Mouse (Mus musculus): ENCODE data around the gene Ltbp4.

The Ltbp4 gene

DNA sequence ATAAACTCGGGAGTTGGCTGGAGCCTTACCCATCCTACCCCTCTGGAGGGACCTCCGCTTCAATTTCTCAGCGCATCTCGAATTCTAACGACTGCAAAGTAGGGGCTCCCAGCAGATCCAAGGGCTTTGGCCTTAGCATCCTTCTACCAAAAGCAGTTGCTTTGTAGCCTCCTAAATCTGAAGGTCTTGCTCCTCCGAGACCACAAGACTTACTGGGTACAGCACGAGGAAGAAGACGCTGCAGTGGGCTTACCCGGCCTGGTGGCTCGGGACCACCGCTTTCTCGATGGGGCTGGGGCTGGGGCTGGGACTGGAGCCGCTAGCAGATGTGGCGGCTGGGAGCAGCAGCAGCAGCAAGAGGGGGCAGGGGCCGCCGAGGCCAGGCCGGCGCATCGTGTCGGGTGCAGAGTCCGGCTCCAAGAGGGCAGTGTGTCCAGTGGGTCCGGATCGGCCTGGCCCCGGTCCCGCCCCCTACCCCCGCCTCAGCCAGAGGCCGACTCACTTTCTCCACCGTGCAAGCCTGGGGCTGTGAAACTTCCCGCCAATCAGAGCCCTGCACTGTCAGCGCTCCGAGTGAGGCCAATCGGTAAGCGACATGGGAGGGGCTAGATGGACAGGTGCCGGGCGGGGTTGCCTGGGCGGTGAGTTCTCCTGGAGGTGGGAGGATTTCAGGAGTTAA, at the start of gene Ltbp4:
Gene Ltbp4 (minus strand): TSS at position 518 of the 679 bp plus-strand sequence.
- no peak for DNase-seq

DNA sequence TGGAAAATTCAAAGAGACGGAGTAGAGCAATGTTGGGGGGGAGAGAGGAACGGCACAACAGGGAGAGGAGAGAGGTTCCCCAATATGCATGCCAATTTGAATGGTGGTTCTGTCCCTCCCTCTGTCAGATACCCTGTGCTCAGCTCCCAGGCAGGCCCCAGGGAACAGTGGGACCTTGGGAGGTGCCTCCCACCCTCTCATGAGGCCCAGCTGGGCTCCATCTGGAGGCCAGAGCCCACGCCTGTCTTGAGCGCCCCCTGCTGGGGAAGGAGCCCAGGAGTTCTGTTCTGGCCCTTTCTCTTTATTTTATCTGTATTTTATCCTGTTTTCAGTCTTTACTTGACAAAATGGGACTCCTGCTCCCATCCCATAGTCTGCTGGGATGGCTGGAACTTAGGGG, 47.2 kb upstream of the Ltbp4 start:
- DNase-seq = peak; percentile 50

DNA sequence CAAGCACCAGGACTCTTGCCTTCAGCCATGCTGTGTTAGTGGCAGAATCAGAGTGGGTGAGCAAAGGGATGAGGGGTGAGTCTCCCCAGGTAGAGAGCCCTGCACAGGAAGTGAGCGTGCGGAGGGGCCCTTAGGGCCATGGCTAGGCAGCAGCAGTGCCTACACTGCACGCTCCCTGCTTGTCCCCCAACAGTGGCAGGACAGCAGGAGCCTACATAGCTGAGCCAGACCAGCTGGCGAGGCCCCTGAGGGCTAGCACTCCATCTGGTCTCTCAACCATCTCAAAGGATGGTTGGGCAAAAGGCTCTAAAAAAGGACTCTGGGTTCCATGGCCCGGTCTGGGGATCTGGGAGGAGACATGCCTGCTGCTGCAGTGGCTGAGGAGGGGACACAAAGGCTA, 46.6 kb upstream of the Ltbp4 start:
- peak; percentile 84 for DNase-seq

DNA sequence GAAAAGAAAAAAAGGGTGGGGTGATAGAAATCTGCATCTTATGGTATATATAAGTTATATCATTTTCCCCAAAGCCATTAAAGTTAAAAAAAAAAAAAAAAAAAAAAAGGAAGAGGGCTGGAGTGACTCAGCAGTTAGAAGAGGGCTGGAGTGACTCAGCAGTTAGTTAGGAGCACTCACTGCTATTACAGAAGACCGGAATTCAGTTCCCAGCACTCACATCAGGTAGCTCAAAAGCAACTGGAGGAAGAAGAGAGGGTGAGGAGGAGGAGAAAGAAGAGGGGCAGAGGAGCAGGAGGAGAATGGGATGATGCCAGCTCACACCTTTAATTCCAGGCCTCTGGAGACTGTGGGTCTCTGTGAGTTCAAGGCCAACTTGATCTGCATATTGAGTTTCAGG, 45.7 kb upstream of the Ltbp4 start:
- no peak for DNase-seq

DNA sequence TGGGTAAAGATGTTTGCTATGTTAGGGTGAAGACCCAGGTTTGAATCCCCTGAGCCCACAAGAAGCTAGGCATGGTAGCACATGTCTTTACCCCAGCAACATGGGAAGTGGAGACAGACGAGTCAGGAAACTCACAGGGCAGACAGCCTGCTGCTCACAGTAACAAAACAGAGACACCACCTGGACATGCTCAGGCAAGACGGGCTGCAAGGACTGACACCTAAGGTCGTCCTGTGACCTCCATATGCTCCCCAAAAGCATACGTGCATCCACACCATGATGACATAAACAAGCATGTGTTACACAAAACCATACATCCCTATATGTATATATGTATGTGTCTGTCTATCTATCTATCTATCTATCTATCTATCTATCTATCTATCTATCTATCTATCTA, 44.1 kb upstream of the Ltbp4 start:
- DNase-seq = no peak

DNA sequence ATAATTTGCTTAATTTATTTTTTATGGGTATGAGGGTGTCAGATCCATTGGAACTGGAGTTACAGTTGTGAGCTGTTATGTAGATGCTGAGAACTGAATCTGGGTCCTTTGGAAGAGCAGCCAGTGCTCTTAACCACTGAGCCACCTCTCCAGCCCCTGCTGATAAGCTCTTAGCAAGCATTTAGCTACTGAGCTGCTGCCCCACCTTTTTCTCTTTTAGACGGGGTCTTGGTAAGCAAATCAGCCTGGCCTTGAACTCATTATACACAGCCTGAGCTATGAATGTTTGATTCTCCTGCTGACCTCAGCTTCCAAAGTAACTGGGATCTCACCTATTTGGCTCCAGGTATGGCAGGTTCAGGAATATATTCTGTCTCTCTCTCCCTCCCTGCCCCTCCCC, 43.5 kb upstream of the Ltbp4 start:
- DNase-seq = no peak

DNA sequence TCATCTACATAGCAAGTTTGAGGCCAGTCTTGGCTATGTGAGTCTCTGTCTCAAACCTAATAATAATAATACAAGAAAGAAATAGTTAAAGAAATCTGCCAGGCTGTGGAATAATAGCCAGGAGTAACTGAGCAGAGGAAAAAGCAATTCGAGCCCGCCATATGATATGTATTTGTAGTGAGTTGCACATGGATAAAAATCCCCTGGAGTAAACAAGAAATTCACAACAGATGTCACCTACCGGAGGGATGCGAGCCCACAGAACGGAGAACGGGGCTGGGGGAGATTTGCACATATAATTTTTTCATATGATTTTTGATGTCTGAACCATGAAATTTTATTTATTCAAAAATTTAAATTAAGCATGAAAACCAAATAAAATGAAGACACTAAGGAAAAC, 42.3 kb upstream of the Ltbp4 start:
- DNase-seq = no peak

DNA sequence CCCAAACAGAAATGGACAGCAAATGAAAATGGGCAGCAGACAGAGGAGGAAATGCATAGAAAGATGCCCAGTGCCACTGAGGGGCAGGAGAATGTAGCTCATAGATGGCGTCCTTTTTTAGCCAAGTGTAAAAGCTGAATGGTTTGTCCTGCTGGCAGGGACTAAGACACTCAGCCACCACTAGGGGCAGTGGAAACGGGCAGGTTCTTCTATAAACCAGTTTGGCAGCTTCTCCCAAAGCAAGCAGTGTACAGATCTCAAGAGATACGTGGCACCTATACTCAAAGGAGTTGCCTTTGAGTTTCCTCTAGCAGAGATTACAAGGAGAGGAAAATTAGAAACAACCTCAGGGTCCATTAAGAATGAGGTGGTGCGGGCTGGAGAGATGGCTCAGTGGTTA, 40.9 kb upstream of the Ltbp4 start:
- DNase-seq = peak; percentile 64

DNA sequence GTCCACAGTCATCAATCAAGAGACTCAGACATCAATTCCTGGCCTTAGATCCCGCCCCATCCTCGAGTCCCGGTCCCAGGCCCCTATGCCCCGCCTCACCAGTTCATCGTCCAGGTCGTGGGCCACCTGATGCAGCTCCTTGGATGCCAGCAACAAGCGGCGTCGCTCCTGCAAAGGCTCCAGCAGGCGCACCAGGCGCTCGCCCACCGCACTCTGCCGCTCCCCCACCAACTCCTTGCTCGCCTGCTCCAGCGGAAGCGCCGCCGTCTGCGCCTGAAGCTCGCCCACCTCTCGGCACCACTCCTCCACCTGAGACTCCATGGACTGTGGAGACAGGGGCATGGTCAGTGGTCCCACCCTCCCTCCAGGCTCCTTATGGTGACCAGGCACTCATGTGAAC, 37.8 kb upstream of the Ltbp4 start:
- no peak for DNase-seq

DNA sequence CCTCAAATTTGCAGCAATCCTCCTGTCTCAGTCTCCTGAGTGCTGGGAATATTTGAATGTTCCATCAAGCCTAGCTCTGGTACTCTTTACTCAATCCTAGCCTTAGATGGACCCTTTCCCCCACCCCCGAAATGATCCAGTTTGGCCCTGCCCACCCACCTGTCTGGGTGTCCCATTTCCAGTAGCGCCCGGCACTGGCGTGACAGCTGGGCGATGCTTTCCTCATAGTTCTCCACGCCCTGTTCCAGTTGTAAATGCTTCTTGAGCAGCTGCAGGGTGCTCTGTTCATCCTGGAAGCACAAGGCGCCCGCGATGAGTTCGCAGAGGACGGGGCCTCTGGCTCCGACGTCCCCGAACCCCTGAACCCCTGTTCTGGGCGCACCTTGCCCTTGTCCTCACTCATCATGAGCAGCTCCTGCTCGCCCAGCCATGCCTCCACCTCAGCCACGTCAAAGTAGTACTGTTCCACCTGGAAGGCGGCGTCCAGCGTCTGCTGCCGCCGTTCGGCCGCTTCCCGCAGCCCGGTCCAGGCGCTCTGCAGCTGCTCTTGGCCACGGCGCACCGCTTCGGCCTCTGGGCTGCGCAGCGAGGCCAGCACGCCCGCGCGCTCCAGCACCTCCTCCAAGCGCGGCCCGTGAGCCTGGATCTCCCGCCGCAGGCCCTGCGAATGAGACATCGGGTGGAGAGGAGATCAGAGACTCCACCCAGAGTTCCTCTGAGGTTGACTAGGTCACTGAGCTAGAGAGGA, 34.4 kb upstream of the Ltbp4 start:
- DNase-seq = peak; percentile 10

DNA sequence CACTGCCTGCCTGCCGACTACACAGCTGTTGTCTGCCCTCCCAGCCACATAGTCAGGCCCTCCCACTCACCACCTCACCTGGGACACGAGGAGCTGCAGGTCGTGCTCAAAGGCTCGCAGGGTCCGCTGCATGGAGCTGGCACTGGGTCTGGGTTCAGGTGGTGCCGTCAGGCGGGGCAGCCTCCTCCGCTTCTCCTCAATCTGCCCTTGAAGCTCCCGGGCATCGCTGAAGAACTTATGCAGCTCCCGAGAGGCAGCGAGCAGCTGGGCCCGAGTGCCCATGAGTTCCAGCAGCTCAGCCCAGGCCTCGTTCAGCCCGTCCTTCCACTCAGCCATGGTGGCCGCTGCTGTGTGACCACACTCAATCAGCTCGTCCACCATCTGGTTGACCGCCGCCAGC, 31.6 kb upstream of the Ltbp4 start:
- peak; percentile 22 for DNase-seq

DNA sequence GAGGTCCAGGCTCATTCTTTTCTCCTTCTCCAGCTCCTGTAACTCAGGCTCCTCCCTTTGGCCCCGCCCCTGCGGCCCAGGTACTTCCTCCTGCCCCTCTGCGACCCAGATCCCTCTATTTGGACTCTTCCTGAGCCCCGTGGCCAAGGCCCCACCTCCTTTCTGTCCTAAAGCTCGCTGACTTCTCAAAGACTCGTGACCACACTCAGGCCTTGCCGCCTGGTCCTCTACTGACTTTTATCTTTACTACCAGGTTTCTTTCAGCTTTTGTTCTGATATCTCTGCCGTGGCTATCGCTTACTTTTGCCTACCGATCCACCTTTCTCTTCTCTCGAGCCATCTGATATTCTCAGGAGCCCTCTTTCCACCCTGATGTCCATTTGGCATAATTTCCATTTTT, 30.5 kb upstream of the Ltbp4 start:
- no peak for DNase-seq

DNA sequence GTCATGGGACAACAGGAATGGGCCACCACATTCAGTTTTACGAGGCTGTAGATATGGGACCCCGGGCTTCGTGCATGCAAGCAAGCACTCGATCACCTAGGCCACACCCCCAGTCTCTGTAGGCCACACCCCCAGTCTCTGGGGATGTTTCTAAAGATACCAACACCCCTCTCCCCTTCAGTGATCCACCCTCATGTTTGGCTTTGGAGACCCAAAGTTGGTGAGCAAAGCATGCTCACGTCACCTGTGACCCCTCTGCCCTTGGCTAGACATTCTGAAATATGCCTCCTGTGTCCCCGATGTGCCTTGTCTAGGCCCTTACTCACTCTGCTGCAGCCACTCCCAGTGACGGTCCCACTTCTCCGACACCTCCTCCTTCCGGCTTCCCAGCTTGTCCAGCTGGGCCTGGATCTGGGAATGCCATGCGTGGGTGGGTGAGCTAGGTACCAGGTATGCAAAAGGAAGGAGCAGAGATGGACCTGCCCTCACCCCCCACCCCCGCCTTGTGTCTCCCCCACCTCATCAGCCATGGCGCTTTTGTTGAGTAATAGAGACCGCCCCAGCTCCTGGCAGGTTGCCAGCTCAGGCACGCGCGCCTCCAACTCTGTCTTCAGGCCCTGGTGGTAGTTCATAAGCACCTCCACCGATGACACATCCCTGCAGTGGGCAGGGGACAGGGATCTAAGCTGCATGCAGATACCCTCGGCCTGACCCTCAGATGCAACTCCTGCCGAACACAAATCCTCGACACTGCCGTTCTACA, 28.8 kb upstream of the Ltbp4 start:
- DNase-seq = peak; percentile 46

DNA sequence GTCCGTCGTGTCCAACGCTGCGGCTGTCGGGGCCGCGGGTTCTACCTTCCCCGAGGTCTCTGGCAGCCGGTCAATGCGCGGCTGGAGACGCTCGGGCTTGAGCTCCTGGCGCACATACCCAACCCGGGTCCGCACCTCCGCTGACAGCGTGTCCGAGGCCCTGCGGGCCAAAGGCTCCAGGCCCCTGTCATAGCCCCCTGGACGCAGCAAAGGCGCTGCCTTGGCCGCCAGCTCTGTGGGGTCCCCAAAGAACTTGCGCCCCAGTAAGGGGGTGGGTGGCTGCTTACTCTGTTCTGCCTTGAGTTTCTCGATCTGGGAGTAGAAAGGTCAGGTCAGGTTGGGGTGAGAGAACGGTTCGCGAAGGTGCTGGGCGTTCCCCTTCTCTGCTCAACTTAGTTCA, 26.9 kb upstream of the Ltbp4 start:
- DNase-seq = no peak

DNA sequence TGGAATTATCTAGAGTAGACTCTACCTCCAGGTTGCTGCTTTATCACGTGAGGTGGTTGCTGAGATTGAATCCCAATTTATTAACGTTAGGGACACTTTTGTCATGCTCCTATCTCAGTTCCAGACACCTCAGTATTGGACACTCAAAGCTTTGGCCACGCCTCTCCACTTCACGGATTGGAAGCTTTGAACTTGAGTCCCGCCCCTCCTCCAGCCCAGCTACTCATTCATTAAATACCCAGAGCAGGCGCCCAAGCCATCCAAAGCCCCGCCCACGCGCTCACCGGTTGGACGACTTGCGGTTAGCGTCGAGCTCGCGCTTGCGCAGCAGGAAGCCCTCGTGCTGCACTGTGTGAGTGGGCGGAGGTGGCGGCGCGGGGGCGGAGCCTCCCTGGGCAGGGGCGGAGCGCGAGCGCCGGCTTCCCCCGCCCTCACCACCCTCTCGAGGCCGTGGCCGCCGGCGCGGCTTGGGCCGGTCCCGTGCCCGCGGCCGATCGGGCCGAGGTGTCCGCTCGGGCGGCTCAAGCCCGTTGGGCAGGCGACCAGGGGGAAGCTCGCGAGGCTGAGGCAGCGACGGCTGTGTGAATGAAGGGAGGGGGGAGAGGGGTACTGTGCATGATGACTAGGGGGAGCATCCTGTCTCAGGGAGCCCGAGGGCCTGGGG, 23.9 kb upstream of the Ltbp4 start:
- DNase-seq = peak; percentile 99

DNA sequence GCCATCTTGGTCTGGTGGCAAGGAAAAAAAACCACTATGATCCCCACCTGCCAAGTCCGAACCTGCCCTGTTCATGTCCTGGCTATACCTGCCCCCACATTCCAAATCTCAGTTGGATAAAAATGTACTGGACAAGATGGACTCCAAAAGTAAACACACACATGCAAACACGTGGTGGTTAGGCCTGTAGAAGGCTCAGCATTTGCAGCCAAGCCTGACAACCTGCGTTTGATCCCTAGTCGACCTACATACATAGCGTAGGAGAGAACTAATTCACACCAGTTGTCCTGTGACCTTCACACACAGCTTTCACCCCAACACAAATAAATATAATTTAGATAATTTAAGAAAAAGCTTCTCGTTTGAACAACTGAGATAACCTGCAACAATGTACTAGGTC, 23.3 kb upstream of the Ltbp4 start:
- DNase-seq = no peak

DNA sequence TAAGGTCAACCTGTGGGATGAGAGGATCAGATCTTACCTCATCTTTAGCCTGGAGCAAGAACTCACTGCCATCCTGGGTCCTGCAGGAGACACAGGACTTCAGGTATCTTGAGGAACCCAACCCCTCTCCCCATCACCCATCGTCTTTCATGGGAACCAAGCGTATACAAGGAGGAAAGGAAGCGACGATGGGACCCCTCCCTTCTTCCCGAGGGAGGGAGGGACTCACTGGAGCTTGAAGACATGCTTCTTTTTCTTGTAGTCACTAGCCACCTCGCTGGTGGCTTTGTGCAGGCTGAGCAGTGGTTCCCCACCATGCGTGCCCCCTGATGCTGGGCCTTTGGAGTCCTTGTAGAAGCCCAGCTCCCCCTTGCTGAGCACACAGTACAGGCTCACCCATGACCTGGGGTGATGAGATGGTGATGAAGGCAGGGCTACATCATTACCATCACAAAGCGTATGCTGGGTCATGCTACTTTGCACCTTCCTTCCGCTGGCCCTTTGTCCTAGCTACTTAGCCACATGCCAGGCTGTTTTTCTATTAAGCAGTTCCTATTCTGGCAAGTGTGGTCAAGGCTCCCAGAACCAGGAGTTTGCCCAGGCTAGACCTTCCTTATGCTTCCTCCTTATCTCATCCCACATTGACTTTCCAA, 22.3 kb upstream of the Ltbp4 start:
- DNase-seq = peak; percentile 38

DNA sequence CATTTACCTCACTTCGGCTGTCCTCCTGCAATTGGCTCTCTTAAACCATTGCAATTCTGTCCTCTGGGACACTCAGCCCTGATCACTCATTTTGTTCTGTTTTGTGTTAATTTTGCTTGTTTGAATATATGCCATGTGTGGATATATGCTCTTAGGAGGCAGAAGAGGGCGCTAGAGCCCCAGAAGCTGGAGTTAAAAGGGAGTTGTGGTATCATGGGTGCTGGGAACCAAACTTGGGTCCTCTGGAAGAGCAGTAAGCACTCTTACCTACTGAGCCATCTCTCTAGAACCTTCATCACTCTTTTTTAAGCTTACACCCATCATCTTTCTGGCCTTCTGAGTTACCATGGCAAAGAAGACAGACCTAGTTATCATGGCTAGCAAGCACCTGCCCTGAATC, 21.7 kb upstream of the Ltbp4 start:
- peak; percentile 12 for DNase-seq

DNA sequence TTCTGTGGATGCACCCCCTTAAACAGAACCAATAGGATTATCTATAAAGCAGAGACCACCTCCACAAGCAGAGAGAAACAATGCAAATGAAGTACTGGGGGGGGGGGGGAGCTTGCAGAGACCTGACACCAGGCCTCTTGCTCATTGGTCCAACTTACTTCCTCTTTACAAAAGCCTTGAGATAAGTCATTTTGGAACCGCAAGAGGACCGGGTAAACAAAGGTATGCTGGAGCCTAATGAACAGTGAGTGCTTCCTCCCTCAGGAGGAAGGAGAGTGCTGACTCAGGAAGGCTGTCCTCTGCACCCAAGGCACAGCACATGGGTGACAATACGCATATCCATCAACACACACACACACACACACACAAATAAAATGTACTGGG, 20.1 kb upstream of the Ltbp4 start:
- no peak for DNase-seq

DNA sequence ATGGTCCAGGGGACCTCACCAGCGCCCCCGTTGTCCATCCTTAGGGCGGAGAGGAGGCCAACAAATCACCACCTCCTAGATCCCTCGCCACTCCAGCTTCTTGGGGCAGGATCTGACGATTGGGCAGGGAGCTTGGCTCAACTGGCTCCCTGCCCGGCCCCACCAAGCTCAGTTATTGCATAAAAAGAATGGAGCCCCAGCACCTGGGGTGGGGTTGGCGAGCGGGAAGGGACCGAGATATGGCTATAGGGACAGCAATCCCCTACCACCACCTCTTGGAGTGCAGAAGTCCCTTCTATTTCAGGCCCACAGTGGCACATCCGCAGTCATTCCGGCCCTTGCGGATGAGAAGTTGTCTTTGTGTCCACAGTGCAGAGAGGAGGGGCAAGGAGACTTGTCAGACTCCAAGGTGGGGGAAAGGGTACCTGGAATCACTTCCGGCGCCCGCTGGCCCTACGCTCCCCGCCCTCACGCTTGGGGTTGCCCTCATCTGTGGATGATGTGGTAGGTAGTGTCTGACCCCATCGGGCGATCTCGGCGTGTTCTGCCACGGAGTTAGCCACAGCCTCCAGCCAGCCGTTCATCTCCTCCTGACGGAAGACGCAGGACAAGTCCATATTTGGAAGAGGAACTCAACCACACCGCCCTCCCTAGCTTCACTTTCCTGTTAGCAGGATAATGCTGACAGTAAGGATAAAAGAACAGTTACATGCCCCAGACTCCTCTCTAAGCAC, 19.5 kb upstream of the Ltbp4 start, which contains the start of gene Gm20479:
Gene Gm20479 (minus strand): TSS at position 559 of the 734 bp plus-strand sequence.
- DNase-seq = peak; percentile 67

DNA sequence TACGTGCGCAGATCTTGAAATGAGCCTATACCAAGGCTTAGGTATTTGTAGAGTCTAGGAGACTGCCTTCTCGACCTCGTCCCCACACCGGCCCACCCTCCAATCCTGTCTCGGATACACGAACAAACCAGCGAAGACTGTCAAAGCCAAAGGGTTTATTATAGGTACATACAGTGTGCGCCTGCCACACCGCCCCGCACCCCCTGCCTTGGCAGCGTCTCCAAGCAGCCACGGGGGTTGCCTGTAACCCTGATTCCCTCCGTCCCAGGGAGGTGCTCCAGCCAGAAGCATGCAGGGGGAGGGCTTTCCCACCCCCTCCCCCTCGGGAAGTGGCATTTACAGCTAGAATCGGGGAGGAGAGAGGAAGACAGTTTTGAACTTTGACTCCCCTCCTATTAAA, 18.8 kb upstream of the Ltbp4 start:
- DNase-seq = peak; percentile 76

DNA sequence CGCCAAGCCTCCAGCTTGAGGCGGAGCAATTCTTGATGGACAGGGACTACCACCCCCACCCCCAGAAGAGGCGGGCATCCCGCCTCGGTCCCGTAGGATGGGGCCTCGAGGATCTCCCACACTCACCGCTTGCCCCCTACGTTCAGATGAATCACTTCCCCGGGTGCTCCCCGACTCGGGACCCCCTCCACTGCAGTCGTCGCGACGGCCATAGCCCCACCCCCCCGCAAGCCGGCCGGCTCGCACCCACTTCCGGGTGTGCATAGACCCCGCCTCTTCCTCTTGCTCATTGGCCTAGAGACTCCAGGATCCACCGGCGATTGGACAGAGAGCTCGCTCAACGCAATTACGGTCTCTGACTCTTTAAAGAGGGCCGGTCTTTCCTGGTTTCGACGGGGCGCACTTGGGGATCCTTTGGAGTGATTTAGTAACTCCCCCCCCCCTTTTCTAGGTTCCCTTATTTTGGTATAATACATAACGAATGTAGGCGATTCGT, 18.3 kb upstream of the Ltbp4 start, which contains the start of gene Shkbp1:
Gene Shkbp1 (minus strand): TSS at position 275 of the 496 bp plus-strand sequence.
- peak; percentile 85 for DNase-seq
